Mouse (Mus musculus): Measurements from ENCODE around the gene Thumpd3.

Thumpd3 gene

DNA sequence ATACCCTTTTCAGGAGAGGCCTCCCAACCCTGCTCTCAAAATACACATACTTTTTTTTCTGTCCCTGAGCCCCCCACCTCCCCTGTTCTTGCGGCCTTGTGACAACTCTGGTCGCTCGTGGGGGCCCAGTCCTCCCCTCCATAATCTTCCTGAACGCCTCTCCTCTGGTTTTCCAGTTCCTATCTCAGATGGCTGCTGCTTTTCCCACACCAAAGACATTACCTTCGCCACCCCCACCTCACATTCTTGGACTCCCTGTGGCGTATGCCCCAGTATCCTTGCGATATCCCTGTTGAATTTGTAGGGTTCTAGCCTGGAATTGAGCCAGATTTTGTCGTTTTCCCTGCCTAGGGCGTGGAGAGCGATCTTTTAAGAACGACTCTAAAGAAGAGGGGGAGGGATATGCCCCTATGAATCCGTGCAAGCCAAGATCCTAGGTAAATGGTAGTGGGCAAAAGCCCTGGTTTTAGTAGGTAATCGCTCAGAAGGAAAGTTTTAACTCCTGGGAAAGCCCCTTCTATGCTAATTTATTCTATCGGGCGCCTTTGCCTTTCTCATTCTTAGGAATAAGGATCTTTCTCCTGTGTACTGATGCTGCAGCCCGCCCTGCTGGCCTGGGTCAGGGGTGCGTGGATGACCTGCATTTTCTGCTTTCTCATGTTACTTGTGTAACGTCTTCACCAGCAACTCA, 32.2 kb downstream of the Thumpd3 start:
- DNase-seq (ENCODE audit: low spot score) = peak; percentile 76

DNA sequence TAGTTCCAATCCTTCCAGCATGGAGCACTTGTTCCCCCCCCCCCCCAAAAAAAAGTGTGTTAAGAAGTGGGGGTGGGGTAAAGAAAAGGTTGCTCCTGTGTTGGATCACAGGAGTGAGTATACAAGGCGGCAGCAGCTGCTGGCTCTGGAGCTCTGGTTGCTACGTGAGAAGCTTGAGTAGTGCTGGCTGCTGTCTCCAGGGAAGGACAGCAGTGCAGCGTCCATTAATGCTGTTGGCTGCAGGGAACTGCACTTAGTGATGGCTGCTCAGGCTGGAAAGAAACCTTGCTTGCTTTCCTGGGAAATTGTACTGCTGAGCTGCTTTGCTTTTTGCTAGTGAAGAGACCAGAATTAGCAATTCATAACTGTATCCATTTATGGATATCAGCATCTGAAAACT, 33.5 kb downstream of the Thumpd3 start:
- peak; percentile 63 for DNase-seq (ENCODE audit: low spot score)

DNA sequence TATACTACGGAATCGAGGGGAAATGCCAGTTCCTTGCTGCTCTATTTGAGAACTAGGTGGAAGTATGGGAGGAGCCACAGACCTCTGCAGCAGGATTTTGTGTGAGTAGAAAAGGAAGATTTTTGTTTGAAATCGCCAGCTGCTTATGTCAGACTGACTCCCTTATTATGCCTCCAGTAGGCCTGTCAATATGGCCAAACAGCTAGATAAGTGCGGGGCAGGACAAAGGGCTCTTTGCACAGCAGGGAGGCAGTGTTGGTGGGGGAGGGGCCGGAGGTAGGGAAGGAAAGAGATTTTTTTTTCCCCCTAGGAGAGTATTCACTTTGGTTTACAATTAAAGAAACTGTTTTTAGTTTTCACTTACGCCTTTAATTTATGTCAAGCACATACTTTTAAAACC, 36.2 kb downstream of the Thumpd3 start:
- DNase-seq (ENCODE audit: low spot score) = no peak

DNA sequence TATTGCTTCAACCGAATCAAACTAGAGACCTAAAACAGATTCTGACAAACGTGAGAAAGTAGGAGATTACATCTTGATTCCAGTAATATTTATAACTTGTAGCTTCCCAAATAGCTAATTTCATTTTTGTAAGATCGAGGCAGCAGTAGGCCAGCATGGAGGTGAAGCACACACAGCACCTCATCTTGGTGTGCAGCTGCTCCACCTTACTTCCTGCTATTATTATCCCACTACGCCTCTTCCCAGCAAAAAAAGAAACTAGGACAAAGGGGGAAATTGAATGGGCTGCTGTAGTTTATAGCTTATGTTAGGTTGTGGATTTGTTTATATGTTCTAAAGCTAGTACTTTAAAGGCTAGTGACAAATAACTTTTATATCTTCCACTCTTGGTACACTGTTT, 38.6 kb downstream of the Thumpd3 start:
- no peak for DNase-seq (ENCODE audit: low spot score)

DNA sequence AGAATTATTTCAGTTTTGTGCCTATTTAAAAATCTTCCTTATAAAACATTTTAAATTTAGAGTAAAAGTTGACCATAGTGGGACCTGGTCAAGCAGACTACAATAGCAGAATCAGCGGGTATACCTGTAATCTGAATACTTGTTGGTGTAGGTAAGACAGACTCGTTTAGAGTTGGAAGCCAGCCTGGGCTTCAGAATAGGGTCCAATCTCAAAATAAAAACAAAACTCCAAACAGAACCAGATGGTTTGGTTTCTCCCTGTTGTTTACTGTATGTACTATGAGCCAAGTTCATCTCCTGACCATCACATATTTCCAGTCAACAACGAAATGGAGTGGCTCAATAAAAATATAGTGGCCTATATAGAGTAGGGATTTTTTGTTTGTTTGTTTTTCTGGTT, 47.2 kb downstream of the Thumpd3 start:
- no peak for DNase-seq (ENCODE audit: low spot score)

DNA sequence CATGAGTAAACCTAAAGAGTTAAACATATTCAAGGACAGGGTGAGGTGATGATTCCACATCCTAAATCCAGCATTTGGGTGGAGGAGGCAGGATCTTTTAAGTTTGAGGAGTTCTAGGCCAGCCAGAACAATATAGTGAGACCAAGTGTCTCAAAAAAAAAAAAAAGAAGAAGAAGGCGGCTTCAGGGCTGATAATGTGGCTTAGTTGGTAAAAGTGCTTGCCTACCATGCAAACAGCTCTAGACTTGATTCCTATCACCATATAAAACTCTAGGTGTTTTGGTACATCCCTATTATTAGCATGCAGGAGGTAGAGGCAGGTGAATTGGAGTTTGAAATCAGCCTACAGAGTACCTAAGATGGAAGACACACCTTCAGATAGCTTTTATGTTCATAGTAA, 49.5 kb downstream of the Thumpd3 start:
- no peak for DNase-seq (ENCODE audit: low spot score)

DNA sequence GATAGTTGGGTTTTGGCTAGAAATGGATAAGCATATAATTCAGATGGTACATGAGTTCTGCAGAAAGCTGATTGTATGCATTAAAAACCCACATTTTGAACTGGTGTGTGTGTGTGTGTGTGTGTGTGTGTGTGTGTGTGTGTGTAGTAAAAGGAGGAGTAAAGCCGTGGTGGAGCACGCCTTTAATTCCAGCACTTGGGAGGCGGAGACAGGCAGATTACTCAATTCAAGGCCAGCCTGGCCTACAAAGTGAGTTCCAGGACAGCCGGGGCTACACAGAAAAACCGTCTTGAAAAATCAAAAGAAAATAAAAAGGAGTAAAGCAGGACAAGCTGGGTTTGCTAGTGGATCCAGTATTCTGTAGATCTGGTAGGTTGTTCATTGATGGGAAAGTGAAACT, 51.6 kb downstream of the Thumpd3 start:
- no peak for DNase-seq (ENCODE audit: low spot score)

DNA sequence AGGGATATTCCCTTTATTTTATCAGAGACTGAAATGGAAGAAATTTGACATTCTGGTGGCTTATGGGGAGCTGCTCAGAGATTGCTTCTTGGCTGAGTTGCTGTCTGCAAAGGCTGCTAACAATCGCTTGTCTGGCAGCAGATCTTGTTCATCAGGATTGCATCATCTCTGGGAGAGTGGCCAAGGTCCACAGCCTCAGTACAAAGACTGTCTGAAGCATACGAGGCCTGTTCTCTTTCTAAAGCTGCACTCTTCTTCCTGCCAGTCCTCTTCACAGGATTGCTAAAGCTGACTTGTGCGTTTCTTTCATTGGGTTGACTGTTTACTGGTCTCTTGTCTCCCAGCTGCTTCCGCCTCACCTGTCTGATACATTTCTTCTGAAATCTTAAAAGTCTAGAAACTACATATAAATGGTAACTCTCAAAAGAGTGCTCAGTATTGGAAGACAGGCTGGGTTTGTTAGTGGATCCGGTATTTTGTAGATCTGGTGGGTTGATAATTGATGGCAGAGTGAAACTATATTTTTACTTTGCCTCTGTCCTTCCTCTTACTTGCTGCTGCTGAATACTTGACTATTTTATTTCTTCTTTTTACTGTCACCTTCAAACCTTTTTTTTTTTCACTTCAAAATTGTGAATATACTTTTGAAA, 53.7 kb downstream of the Thumpd3 start:
- DNase-seq (ENCODE audit: low spot score) = peak; percentile 99

DNA sequence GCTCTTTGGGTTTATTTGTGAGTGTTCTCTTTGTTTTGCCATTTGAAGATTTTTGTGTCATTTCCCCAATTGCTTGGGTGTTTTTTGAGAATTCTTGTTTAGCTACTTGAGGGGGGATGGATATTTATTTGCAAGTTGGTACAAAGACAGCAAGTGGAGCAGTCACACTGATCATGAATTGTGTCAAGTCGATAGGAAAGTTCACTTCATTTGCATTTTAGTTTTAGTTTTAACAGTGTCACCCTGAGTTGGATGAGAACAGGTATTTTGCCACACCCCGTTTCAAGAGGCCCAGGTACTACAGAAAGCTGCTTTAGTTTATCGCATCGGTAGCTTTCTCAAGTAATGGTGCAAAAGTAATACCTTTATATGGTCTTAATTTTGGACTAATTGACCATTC, 56.5 kb downstream of the Thumpd3 start:
- DNase-seq (ENCODE audit: low spot score) = no peak

DNA sequence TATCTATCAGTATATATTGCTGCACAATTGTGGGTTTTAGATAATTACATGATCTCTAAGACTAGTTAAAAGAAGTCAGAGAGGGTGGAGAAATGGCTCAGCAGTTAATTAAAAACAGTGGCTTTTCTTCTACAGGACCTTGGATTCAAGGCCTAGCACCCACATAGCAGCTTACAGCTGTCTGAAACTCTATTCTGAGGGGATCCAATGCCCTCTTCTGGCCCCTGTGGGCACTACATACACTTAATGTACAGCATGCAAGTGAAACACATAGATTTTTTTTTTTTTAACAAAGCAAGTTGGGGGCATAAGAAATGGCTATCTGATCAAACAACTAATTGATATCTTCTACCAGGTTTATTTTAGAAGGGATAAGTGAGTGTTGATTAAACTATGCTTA, 57.7 kb downstream of the Thumpd3 start:
- peak; percentile 41 for DNase-seq (ENCODE audit: low spot score)

DNA sequence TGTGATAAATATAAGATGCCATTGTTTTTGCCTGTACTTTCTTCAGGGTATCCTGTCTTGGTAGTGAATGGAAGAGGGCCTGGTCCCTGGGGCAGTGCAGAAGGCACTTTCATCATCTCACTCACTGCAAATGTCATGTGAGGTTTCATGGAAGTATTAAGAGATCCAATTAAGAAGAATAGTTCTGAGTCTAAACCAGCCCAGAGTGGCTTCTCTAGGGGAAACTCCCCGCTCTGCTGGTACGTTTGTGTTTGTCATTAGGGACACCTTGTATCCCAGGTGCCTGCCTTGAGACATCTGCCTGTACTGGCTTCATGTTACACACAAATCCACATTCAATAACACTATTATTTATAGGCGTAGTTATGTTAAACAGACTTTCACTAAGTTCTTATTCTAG, 63.4 kb downstream of the Thumpd3 start:
- DNase-seq (ENCODE audit: low spot score) = no peak

DNA sequence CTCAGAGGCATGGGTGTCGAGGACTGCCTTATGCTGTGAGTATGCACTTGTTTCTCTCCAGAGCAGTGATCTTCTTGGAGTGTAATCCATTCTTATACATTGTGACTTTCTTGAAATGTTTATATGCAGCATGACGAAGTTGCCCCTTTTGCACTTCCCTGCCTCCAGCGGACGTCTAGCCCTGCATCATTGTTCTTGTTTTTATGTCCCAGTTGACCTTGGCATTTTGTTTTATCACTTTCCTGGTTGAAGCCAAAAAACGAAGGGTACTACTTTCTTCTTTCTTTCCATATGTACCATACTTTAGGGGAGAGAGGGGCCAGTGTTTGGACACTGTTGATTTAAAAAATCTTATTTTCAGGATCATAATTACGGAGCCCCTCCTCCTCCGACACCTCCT, 63.9 kb downstream of the Thumpd3 start:
- no peak for DNase-seq (ENCODE audit: low spot score)
